In the genomic region with DNA sequence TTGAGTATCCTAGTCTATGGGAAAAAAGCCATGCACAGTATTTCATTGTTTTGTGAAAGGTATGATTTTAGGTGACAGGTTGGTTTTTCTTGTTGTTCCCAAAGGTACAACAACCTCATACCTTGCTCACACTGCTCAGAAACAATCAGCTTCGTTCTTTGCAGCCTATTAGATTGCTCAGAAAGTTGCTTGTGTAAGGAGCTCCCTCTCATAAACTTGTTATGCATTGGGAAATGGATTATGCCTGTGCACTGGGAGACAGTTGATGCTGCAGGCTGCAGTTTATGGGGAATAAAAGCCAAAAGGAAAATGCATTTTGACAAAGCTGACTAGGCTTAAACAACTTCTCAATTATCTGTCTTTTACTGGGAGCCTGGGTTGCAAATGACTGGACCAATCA, we compare ENCODE assay signal across 25 mouse cellular contexts.
"Had no signal": no experiment of that assay in that cellular context is flagged by ENCODE, and none has a peak within 500 bp of the region (broad histone marks: within the 10 kb centered on the region; RNA-seq: fewer than 3 reads in every experiment).

No protein-coding gene starts in this region.

- H3K4me3 ChIP-seq: gastrocnemius, adult 2 months; heart, embryonic 10.5 days; heart, embryonic 12.5 days; hindbrain, embryonic 10.5 days; hindbrain, embryonic 12.5 days; kidney, embryonic 15.5 days; limb, embryonic 13.5 days; limb, embryonic 15.5 days had no signal

- H3K9ac ChIP-seq: heart, embryonic 12.5 days; hindbrain, embryonic 12.5 days; hindbrain, embryonic 14.5 days; kidney, embryonic 15.5 days; limb, embryonic 13.5 days; limb, embryonic 15.5 days had no signal

- H3K9me3 ChIP-seq: heart, embryonic 10.5 days; heart, embryonic 12.5 days; hindbrain, embryonic 10.5 days; hindbrain, embryonic 12.5 days; kidney, embryonic 15.5 days; limb, embryonic 13.5 days; limb, embryonic 15.5 days had no signal

- H3K36me3 ChIP-seq: heart, embryonic 10.5 days; heart, embryonic 12.5 days; hindbrain, embryonic 10.5 days; hindbrain, embryonic 12.5 days; kidney, embryonic 15.5 days; limb, embryonic 13.5 days; limb, embryonic 15.5 days had no signal

- H3K4me1 ChIP-seq: heart, embryonic 10.5 days; kidney, embryonic 15.5 days; limb, embryonic 13.5 days; limb, embryonic 15.5 days had no signal

- DNase-seq: gastrocnemius, adult 2 months; gastrocnemius, postnatal 10 days; gastrocnemius, postnatal 25 days; heart, adult 18-20 months; heart, postnatal 10 days; heart, postnatal 4 days; kidney, adult 11 months; kidney, adult 2 months; kidney, adult 9 months; kidney, postnatal 14 days; kidney, postnatal 36 days; layer of hippocampus, adult 9-11 months; layer of hippocampus, postnatal 36 days; left cerebral cortex, postnatal 4 days had no signal

- H3K27me3 ChIP-seq: heart, embryonic 12.5 days; hindbrain, embryonic 12.5 days; kidney, embryonic 15.5 days; limb, embryonic 13.5 days; limb, embryonic 15.5 days had no signal

- H3K4me2 ChIP-seq: heart, embryonic 12.5 days; hindbrain, embryonic 12.5 days; hindbrain, embryonic 14.5 days; kidney, embryonic 15.5 days; limb, embryonic 13.5 days; limb, embryonic 15.5 days had no signal

- H3K27ac ChIP-seq: gastrocnemius, adult 2 months; heart, embryonic 10.5 days; hindbrain, embryonic 10.5 days; hindbrain, embryonic 12.5 days; hindbrain, embryonic 14.5 days; hindbrain, postnatal 0 days; kidney, embryonic 15.5 days; kidney, postnatal 0 days; limb, embryonic 13.5 days; limb, embryonic 15.5 days had no signal

- ATAC-seq: hindbrain, postnatal 0 days; intestine, embryonic 16.5 days had no signal
